Mouse (Mus musculus) activated CD4-positive, CD25-positive, alpha-beta regulatory T cell, adult 4 months (primary cell): ENCODE data around the gene Osbpl3. TPM values are rescaled to one million over a fixed set of nuclear protein-coding genes. Genes with fewer than 3 reads are reported as not detected.

Experiments used
- ATAC-seq: one replicate; pipeline ENCODE4 v1.8.0; 2017
- polyA plus RNA-seq, 2 experiments: library from polyadenylated mRNA; unstranded; fragments of 100-300 nt; shearing (Covaris generic); gene quantifications; one replicate each; pipeline ENCODE4 v1.2.1; 2017

Gene Osbpl3
- polyA plus RNA-seq, 2 experiments from 2014 or later, result 26.9 to 38.2 TPM

GRCm38 (mm10) chr6:50368502-50369292 is 87.3 kb downstream of the Osbpl3 start:
- no peak for ATAC-seq

DNA sequence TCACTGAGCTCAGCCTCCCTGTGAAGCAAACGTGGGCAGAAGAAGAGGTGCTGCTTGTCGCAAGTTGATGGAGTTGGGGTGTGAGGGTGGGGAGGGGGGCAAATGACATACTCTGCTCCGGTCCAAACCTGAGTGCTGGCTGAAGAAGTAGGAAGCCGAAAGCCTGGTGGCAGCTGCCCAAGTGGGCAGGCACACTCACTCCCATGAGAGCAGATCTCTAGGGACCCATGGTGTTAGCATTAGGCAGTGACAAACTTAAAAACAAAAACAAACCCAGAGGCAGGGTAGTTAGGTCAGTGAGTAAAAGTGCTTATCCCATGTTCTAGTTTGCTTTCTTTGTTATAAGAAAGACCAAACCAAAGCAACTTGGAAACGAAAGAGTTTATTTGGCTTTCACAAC is 88.2 kb downstream of the Osbpl3 start:
- no peak for ATAC-seq

GRCm38 (mm10) chr6:50366724-50367123 is 89.3 kb downstream of the Osbpl3 start:
- no peak for ATAC-seq

DNA sequence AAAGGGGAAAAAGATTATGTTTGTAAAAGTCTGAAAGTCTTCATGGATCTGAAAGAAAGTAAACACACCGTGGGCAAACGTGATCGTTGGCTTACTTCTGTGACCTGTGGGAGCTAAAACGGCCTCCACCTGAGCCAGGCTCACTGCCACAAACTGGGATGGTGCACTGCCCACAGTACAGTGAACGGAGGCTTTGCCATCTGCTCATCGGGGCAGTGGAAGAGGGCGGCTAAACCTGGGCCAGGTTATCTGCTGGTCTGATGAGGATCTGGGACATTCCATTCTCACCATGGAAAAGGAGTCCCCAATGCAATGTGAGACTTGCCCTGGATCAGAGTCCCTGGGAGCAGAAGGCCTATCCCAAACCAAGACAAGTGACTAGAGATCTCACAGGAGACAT is 89.7 kb downstream of the Osbpl3 start:
- ATAC-seq, result no peak

DNA sequence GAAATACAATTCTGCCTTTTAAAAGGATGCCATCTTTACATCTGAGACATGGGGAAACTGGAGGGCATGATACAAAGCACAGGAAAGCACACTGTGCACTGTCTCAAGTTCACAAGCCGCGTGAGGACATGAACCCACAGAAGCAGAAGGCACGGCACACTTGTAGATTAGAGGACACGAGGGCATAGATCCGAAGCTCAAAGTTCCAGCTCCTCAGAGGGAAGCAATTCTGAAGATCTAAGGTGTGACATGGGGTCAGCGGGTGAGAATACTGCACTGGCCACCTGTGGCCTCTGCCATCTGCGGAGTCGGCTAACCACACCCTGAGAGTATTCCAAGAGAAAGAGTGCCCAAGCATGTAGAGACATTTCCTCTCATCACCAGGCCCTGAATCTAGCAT is 91.6 kb downstream of the Osbpl3 start:
- no peak for ATAC-seq

- ATAC-seq, result no peak
Observed at GRCm38 (mm10) chr6:50363385-50363784, 92.6 kb downstream of the Osbpl3 start.

- no peak for ATAC-seq
Observed at GRCm38 (mm10) chr6:50362704-50363261, 93.2 kb downstream of the Osbpl3 start.

DNA sequence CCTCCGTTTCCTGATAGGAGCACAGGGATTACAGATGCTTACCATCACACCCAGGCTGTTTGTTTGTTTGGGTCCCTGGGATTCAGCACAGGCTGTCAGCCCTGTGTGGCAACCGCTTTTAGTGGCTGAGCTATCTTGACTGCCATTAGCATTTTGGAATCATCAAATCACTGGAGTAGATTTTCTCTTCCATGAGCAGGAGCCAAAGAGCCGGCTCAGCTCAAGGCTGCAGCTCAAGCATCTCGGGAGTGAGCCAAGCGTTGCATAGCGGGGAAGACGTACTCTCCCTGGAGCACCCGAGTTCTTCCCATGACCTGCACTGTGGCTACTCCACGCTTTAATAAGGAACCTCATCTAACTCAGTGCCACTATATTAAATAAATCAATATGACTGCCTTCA is 93.8 kb downstream of the Osbpl3 start:
- no peak for ATAC-seq

GRCm38 (mm10) chr6:50358104-50358679 is 97.8 kb downstream of the Osbpl3 start:
- no peak for ATAC-seq

- no peak for ATAC-seq
Observed at GRCm38 (mm10) chr6:50354688-50355660, 101.0 kb downstream of the Osbpl3 start.

- ATAC-seq, result no peak
Observed at GRCm38 (mm10) chr6:50352812-50353211, 103.2 kb downstream of the Osbpl3 start.

- no peak for ATAC-seq
Observed at GRCm38 (mm10) chr6:50350911-50351310, 105.1 kb downstream of the Osbpl3 start.

DNA sequence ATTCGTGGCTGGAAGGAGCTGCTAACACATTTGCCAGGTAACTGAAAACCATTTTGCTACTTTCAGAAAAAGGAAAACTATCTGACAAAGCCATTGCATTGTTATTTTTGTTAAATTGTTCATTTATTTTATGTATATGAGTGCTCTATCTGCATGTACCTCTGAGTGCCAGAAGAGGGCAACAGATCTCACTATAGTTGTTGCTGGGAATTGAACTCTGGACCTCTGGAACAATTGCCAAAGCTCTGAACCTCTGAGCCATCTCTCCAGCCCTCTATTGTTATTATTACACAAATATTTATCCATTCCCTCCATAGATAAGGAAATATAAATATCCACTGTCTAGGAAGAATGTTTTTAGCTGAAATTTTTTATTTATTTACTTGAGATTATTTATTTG is 107.4 kb downstream of the Osbpl3 start:
- ATAC-seq, result no peak

GRCm38 (mm10) chr6:50346204-50346603 is 109.8 kb downstream of the Osbpl3 start:
- no peak for ATAC-seq

DNA sequence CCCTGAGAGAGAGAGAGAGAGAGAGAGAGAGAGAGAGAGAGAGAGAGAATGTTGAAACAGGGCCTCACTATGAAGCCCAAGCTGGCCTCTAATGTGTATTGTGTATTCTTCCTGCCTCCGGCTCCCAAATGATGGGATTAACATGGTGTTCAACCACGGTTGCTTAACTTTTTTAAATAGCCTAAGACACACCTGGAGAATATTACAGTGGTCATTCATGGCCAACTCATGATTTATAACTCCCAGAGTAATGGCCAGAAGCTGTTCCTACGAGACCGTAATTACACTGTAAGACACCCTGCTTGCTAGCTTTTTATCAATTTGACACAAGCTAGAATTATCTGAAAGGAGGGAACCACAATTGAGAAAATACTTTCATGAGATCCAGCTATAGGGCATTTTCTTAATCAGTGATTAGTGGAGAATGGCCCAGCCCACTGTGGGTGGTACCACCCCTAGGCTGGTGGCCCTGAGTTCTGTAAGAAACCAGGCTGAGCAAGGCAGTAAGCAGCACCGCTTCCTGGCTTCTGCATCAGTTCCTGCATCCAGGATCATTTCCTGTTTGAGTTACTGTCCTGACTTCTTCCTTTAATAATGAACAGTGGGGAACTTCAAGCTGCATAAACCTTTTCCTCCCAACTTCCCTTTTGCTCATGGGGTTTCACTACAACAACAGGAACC is 115.6 kb downstream of the Osbpl3 start:
- no peak for ATAC-seq

GRCm38 (mm10) chr6:50337431-50337830 is 118.6 kb downstream of the Osbpl3 start:
- no peak for ATAC-seq

GRCm38 (mm10) chr6:50336376-50336775 is 119.6 kb downstream of the Osbpl3 start:
- ATAC-seq, result no peak

- ATAC-seq, result peak; percentile 53
Observed at GRCm38 (mm10) chr6:50334846-50335821, 120.9 kb downstream of the Osbpl3 start.

GRCm38 (mm10) chr6:50333346-50333745 is 122.7 kb downstream of the Osbpl3 start:
- ATAC-seq, result no peak

DNA sequence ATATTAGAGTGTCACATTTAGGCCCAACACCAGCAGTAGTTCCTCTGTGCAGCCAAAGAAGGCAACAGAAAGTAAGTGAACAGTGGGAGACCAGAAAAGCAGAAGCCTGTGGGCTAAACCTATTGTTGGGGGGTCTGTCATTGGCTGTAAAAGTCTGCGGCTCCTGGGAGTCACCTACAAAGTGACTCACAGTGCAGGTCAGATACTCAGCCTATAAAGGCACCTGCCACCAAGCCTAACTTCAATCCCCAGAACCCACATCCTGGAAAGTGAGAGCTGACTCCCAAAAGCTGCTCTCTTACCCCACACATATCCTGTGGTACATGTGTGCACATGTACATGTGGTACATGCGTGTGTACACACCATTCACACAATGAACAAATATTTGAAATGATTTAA is 124.5 kb downstream of the Osbpl3 start:
- peak; percentile 21 for ATAC-seq

GRCm38 (mm10) chr6:50329380-50329779 is 126.6 kb downstream of the Osbpl3 start:
- ATAC-seq, result no peak
